Mouse (Mus musculus) adrenal gland, adult (tissue): ENCODE data around the gene Cd300ld5.
"Not testable (repeated sequence)": the region's sequence is repeated elsewhere in the genome, so short reads cannot be mapped to it uniquely, and the experiment has no call there.

Experiments
- DNase-seq, 2 experiments: peaks; one replicate each; pipeline ENCODE4 v3.0.0; 2022 to 2023; ENCODE audit warnings: low spot score in 1 of 2; ENCODE audit not compliant: inconsistent age in 2 of 2

Cd300ld5 gene

DNA sequence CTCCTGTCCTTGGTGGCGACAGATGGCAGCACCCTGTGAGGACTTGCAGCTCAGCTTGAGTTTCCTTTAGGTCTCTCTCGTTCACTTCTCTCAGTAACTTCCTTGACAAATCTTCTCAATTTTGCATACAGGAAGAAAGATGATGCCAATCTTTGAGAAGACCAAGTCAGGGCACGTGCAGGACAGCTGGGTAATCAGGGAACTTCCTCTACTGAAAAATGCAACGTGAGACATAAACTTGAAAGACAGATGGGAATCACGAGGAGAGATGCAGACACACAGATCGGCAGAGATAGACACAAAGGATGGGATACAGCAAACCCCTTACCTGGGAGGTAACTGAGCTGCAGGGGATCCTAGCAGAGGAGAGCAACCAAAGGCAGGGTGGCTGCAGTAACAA lies at the start of gene Cd300ld5:
Gene Cd300ld5, minus strand, starts transcription at position 101 of the 400 bp plus-strand sequence.
- not testable (repeated sequence) for DNase-seq

- DNase-seq: no peak
Measured at GRCm38 (mm10) chr11:115086213-115086612, 48.6 kb upstream of the Cd300ld5 start.

DNA sequence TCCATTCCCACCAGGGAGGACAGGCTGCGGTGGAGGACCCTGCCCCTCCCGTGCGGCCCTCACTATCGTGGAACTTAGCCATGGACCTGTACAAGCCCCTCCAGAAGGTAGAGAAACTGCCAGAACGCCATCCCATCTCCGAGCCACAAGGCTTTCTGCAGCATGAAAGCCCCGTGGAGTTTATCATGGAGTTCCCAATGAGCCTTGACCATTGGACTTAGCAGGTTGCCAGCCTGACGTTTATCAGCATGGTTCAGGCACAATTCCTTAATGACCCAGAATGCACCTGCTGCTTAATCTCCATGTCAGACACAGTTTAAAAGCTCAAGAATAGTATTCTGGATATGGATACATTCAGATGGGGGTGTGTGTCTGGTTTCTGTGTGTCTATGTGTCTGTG lies 47.5 kb upstream of the Cd300ld5 start:
- no peak for DNase-seq

GRCm38 (mm10) chr11:115084595-115084994 lies 47.0 kb upstream of the Cd300ld5 start:
- DNase-seq: no peak

DNA sequence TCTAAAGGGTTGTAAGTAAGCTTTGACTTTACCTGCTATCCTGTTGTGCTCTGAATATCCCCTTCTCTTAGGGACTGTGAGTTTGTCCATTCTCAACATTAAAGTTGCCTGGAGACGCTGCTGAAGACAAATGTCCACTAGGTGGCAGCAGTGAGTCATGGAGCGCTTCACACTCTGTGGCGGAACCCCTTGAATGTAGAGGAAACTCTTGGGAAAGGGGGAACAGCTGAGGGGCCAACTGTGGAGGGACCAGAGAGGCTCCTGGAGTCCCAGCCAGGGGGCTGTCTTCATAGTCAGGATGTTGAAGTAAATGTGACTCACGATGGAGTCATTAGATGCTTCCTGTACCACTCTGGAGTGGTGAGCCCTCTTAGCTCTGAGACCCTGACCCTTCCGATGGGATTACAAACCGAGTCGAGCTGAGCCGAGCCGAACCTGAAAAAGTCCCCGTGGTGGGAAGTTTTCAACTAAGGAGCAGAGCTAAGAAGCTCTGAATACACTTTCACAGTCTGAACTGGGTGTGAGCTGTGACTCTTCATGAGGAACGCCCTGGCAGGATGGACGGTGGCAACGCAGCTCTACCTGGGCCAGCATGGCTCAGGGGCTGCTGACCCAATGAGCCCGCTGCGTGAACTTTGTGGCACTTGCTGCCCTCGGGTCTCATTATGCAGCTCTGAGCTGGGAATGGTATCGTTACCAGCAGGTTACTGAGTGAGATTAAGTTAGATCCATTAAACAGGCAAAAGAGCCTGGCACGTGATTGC lies 46.0 kb upstream of the Cd300ld5 start:
- DNase-seq: peak; percentile 52 to 89

DNA sequence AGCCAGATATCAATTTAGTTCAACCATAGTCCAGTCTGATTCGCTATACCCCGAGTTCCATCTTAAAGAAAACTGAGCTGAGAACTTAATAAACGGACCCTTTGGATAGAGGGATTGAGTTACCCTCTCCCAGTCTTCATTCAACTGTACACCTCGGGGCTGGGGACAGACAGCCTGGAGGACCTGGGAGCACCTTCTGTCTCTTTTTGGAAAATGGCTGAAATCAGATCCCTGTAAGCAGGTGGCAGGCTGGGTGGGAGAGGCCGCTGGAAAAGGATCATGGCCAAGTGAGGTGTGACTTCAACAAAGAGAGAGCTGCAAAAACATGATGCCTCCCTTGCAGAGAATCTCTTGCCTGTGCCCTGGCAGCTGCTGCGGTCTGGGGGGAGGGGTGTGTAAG lies 44.6 kb upstream of the Cd300ld5 start:
- no peak for DNase-seq

DNA sequence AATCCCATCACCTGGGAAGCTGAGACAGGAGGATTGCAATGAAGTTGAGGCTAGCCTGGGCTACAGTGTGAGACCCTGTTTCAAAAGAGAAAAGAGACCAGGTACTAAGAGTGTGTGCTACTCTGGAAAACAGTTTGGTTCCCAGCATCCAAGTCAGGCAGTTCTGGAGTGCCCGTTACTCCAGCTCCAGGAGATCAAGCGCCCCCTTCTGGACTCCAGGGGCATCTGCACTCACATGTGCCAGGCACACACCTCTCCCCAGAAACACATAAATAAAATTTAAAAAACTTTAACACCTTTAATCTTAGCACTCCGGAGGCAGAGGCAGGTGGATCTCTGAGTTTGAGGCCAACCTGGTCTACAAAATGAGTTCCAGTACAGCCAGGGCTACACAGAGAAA lies 43.8 kb upstream of the Cd300ld5 start:
- DNase-seq: no peak

DNA sequence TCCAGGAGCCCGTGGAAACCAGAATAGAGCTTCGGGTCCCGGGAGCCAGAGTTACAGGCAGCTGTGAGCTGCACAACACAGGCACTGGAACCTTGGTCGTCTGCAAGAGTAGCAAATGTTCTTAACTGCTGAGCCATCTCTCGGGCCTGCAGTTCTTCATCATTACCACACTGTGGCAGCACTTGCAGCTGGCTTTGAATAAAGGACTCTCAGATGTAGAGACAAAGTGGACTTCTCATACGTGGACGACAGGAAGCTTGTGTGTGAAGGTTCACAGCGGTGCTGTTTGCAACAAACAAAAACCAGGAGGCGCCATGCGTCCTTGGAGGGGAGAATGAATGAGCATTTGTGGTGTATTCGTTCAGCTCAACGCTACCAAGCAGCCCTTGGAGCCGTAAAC lies 43.3 kb upstream of the Cd300ld5 start:
- DNase-seq: peak; percentile 60 to 81

DNA sequence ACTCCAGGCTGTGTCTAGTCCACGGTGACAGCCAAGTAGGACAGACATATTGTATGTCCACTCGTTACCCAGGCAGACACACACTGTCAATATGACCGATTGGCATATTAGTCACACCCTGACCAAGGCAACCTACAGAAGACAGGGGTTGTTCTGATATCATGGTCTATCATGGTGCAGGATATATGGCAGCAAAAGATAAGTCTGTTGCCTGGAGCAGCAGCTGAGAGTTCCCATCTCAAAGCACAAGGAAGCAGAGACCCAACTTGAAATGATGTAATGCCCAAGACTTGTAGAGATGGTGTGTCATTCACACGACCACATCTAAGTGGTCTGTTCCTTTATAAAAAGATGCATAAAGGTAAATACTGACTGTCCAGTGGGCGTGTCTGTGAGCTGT lies 41.1 kb upstream of the Cd300ld5 start:
- no peak for DNase-seq

DNA sequence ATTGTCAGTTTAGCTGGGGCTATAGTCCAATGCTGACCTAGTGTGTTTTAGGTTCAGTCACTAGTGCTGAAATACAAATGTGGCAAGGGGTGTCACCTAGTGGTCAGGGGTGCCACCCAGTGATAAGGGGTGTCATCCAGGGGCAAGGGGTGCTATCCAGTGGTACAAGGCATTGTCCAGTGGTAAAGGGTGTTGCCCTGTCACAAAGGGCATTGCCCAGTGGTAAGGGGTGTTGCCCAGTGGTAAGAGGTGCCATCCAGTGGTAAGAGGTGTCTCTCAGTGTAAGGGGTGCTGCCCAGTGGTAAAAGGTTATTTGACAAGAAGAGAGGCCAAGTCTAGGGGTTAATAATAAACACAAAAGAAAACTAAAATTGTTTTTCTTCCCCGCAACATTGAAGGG lies 39.9 kb upstream of the Cd300ld5 start:
- DNase-seq: no peak

GRCm38 (mm10) chr11:115075859-115076258 lies 38.3 kb upstream of the Cd300ld5 start:
- DNase-seq: no peak

DNA sequence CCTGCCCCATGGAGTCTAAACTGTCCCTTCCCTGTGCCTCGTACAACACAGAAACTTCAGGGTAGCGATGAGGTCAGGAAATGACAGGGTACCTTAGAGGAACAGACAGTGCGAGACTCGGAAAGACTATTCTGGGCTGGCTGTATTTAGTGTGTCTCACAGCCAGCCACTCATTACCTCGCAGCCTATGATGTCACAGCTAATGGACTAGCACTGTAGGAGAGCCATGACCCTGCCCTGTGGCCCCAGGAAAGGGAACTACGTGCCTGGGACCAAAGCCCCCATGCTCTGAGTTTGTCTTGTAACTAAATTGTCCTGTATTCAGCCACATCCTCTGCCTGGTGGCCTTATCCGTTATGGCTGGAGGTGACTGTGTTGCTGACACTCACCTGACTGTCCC lies 37.8 kb upstream of the Cd300ld5 start:
- no peak for DNase-seq

DNA sequence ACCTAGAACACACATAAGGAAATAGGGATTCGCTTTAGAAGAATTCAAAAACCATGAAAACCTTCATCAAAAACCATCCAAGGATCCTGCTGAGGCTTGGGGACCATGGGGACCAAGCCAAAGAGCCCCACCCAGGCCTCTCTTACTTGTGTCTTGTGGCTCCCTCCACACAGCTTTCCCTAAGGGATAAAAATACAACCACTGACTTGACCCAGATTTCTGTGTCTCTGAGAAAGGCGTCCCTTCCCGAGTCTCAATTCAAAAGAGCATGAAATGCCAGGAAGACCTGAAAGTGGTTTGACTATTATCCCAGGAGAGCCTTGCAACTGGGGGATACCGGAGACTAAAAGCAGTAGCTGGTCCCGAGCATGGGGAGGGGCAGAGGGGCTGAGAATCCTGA lies 35.4 kb upstream of the Cd300ld5 start:
- DNase-seq: no peak

DNA sequence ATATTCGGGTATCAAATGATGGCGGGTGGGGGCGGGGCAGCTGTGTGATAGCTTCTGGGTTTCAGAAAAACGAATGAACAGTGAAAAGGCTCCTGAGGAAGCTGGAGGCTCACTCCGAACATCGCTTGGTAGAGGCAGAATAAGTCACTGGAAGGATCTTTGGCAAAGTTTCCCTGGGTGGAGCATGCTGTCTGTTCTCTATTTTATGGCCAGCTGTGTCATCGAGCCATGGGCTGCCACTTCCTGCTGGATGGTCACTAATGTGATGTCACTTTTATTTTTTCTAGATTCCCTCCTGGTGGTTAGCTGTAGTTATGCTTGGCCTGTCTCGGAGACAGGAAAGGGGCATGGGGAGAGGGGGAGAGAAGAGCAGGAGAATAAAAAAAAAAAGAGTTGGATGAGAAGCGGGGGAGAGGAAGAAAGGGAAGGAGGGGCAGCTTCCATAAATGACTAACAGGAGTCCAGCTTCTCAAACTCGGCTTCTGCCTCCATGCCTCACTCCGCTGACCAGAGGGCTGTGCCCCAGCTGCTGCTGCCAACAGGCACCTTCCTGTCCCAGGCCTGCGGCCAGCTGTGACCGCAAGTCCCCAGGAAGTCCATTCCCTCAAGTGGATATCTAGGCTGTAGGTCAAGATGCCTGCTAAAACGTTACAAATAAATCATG lies 34.2 kb upstream of the Cd300ld5 start:
- DNase-seq: peak; percentile 80 to 82

DNA sequence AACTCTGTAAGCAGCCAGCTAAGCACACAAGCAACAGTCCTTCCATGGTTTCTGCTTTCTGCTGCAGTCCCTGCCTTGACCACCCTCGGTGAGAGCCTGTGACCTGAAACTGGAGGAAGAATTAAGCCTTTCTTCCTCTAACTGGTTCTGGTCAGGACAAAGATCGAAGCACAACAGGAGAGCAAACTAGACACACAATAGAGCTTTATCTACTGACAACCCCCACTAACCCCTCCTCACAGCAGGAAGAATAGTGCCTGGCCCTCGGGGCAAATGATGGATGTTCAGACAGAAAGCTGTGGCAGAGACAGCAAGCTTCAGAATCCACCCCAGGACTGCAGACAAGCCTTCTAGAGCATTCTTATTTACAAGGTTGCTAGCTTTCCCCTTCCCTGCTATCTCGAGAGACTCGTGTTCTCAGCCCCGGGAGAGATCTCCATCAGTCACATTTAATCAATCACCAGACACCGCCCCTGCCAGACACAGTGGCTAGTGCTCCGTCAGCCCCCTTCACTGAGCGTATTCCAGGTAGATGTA lies 33.5 kb upstream of the Cd300ld5 start:
- DNase-seq: peak in 1 of 2 experiments; percentile 32

- DNase-seq: no peak
Measured at GRCm38 (mm10) chr11:115066768-115067167, 29.2 kb upstream of the Cd300ld5 start.

DNA sequence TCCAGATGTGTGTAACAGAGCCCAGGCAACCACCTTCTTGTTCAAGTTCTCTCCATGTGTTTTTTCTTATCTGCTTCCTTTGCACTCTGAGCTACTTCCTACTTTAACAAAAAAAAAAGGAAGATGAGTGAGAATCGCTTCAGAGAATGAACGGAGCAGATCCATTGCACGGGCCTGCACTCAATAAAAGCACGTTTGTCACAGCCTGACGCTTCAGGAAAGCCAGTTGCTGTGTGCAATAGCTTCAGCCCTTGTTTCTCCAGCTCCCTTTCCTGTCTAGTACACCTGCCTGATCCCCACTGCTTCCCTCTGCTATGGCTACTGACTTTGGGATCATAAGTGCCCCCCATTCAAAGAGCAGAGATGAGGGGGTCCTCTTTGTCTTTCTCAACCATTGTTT lies 24.5 kb upstream of the Cd300ld5 start, which contains the start of gene Cd300e:
Gene Cd300e, minus strand, starts transcription at position 101 of the 400 bp plus-strand sequence.
- DNase-seq: no peak

DNA sequence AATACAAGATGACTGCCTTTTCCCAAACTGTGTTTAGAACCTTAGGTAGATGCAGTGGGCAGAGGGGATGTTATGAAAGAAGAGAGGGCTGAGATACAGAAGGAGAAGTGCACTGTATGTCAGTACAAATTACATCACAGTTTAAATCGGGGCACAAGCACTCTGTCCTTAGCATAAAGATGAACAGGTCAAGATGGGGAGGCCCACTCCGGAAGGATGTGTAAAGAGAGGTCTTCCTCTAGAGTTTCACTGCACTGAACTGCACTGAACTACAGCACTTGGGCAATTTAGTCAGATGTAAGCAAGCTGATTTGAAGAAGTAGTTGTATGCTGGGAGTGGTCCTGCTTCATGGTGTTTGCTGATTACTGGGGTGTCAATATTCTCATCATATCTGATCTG lies 22.2 kb upstream of the Cd300ld5 start:
- no peak for DNase-seq

- DNase-seq: no peak
Measured at GRCm38 (mm10) chr11:115058701-115059100, 21.1 kb upstream of the Cd300ld5 start.

- DNase-seq: no peak
Measured at GRCm38 (mm10) chr11:115054537-115054936, 17.0 kb upstream of the Cd300ld5 start.

DNA sequence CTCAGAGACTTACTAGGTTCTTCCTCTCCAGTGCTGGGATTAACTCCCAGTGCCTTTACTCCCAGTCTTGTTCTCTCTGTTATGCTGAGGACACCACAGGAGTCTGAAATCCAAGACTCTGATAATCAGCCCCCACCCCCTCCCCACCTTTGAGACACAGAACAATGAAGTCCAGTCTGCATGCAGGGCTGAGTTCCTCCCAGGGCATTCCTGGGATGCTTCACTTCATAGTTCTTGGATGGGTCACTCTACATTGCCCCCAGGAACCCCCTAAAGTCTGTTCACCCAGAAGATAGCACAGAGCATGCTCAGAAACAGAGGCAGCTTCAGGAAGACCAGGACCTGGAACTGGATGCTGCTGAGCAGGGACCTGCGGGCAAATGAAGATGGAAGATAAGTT lies 15.4 kb upstream of the Cd300ld5 start:
- DNase-seq: no peak

- DNase-seq: peak in 1 of 2 experiments; percentile 69
Measured at GRCm38 (mm10) chr11:115052206-115052605, 14.6 kb upstream of the Cd300ld5 start.
